Mouse (Mus musculus) neural tube, embryonic 11.5 days (tissue): Measurements from ENCODE around the gene Gm17387. TPM values are rescaled to one million over a fixed set of nuclear protein-coding genes. Genes with fewer than 3 reads are reported as not detected.
"Not testable (repeated sequence)": the region's sequence is repeated elsewhere in the genome, so short reads cannot be mapped to it uniquely, and the experiment has no call there.

Experiments
- ATAC-seq: fragments of 200-750 bp; cut with Nextera tagmentation; 2 replicates; pipeline ENCODE4 v1.8.0; 2017; ENCODE audit warnings: moderate number of reproducible peaks, mild to moderate bottlenecking, moderate TSS enrichment, moderate library complexity; ENCODE audit not compliant: insufficient read depth, low FRiP score, low TSS enrichment
- DNase-seq: peaks from one replicate; pipeline ENCODE4 v3.0.0-alpha.2; 2015; ENCODE audit warnings: low spot score
- H3K27ac ChIP-seq: fragments of 300-500 bp; sonication (generic); 2 replicates; pipeline ENCODE4 v1.5.1; 2014; ENCODE audit warnings: low read depth, mild to moderate bottlenecking, low read length
- H3K27me3 ChIP-seq: fragments of 300-500 bp; sonication (generic); 2 replicates; pipeline ENCODE4 v1.6.1; 2014; ENCODE audit warnings: mild to moderate bottlenecking, low read length, mixed read lengths; ENCODE audit not compliant: control insufficient read depth, insufficient read depth
- H3K36me3 ChIP-seq: fragments of 300-500 bp; sonication (generic); 2 replicates; pipeline ENCODE4 v1.6.1; 2014; ENCODE audit warnings: mild to moderate bottlenecking, low read length, moderate library complexity, mixed read lengths; ENCODE audit not compliant: control insufficient read depth, insufficient read depth
- H3K4me1 ChIP-seq: fragments of 300-500 bp; sonication (generic); 2 replicates; pipeline ENCODE4 v1.6.1; 2014; ENCODE audit warnings: low read length, mixed read lengths; ENCODE audit not compliant: control insufficient read depth, insufficient read depth
- H3K4me2 ChIP-seq: fragments of 300-500 bp; sonication (generic); 2 replicates; pipeline ENCODE4 v1.6.1; 2014; ENCODE audit warnings: low read depth, mild to moderate bottlenecking, moderate library complexity
- H3K4me3 ChIP-seq: fragments of 300-500 bp; sonication (generic); 2 replicates; pipeline ENCODE4 v1.5.1; 2014; ENCODE audit warnings: low read depth, low read length
- H3K9ac ChIP-seq: fragments of 300-500 bp; sonication (generic); 2 replicates; pipeline ENCODE4 v1.6.1; 2014; ENCODE audit warnings: mild to moderate bottlenecking, low read length
- H3K9me3 ChIP-seq: fragments of 300-500 bp; sonication (generic); 2 replicates; pipeline ENCODE4 v1.6.1; 2016; ENCODE audit warnings: low read length; ENCODE audit not compliant: control insufficient read depth
- WGBS: fragments of 180-500 bp; shearing (Covaris S2); extraction: QIAGEN DNeasy Blood & Tissue Kit; methylation state at CpG from one replicate; pipeline ENCODE4 v1.1.7; 2014; 5-methylcytosine and 5-hydroxymethylcytosine counted together
- polyA plus RNA-seq: library from polyadenylated mRNA; unstranded; fragments of >200 nt; fragmentation: Nextera tagmentation; extraction: Ambion mirVana; gene quantifications from 2 replicates; pipeline ENCODE4 v1.2.1, GENCODE M21; 2014

Gene Gm17387
- polyA plus RNA-seq, 1 experiment from 2014 or later: not detected

- Histone ChIP-seq H3K27ac (peak overlapping the region; percentile 89), H3K4me3 (no peak overlapping the region), H3K9me3 (no peaks in the 10 kb centered on the region), H3K27me3 (no peaks in the 10 kb centered on the region), H3K9ac (no peak overlapping the region), H3K4me2 (no peak overlapping the region), H3K36me3 (no peaks in the 10 kb centered on the region), H3K4me1 (no peaks in the 10 kb centered on the region)
- peak; percentile 14; the same call in 1 of the 2 replicates for ATAC-seq
- WGBS: 30% methylated on average over 6 of the region's 6 CpGs
- DNase-seq: peak; percentile 23
Observed at GRCm38 (mm10) chr7:141026097-141026739, 2.7 kb upstream of the Gm17387 start.

- Histone ChIP-seq H3K36me3 (no peaks in the 10 kb centered on the region), H3K4me2 (no peak overlapping the region), H3K9ac (no peak overlapping the region), H3K4me1 (no peaks in the 10 kb centered on the region), H3K9me3 (no peaks in the 10 kb centered on the region), H3K4me3 (no peak overlapping the region), H3K27me3 (no peaks in the 10 kb centered on the region), H3K27ac (peak overlapping the region; percentile 89)
- DNase-seq: no peak
- WGBS: 55% methylated on average over 5 of the region's 5 CpGs
- ATAC-seq: peak; percentile 29
Observed at GRCm38 (mm10) chr7:141026740-141027098, 2.2 kb upstream of the Gm17387 start.

GRCm38 (mm10) chr7:141030390-141030789 is 1.5 kb downstream of the Gm17387 start:
- ATAC-seq (no peak), DNase-seq (no peak)
- no peaks in the 10 kb centered on the region for H3K4me1 ChIP-seq
- H3K9me3 ChIP-seq: no peaks in the 10 kb centered on the region
- H3K27ac ChIP-seq: no peak overlapping the region
- H3K36me3 ChIP-seq: no peaks in the 10 kb centered on the region
- no peak overlapping the region for H3K4me2 ChIP-seq
- 46% methylated on average over 3 of the region's 3 CpGs for WGBS
- H3K4me3 ChIP-seq: no peak overlapping the region
- H3K9ac ChIP-seq: no peak overlapping the region
- no peaks in the 10 kb centered on the region for H3K27me3 ChIP-seq

DNA sequence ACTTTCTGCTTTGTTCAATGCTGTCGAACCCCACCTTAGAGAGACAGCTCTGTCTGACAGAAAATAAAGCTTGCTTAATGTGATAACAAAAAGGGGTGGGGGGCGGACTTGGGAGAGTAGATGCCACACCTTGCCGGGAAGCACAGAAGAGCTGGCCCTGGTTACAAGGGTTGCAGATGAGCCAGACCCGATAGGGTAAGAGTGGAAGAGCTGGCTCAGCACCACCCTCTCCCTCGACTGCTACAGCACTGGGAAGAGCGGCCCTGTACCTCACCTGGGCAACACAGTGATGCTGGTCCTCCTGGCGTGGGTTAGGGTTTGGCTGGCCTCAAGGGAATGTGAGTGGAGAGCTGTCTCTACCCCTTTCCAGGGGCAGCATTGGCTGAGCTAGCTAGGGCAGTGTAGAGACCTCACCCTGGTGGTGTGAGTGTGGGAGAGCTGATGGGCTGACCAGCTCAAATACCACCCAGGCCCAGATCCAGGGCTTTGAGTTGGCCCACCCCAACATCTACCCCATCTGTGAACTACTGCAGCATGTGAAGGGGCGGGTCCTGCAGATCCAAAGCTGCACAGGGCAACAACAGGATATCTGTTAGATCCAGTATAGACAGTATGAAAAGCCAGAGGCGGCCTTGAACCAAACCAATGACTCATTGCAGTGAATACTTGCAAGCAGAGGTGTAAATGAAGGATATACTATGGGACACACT is 3.7 kb downstream of the Gm17387 start:
- no peak for DNase-seq
- Histone ChIP-seq H3K27ac (no peak overlapping the region), H3K4me2 (no peak overlapping the region), H3K4me3 (no peak overlapping the region), H3K36me3 (no peaks in the 10 kb centered on the region), H3K27me3 (no peaks in the 10 kb centered on the region), H3K9me3 (no peaks in the 10 kb centered on the region), H3K9ac (no peak overlapping the region), H3K4me1 (no peaks in the 10 kb centered on the region)
- ATAC-seq: no peak
- 85% methylated on average over 9 of the region's 9 CpGs for WGBS

- not testable (repeated sequence) for H3K27ac ChIP-seq, H3K4me2 ChIP-seq, H3K36me3 ChIP-seq, H3K4me3 ChIP-seq, H3K9me3 ChIP-seq, ATAC-seq, DNase-seq, H3K27me3 ChIP-seq, H3K4me1 ChIP-seq, H3K9ac ChIP-seq
- WGBS: 95% methylated on average over 1 of the region's 2 CpGs
Observed at GRCm38 (mm10) chr7:141036624-141037023, 7.7 kb downstream of the Gm17387 start.

GRCm38 (mm10) chr7:141038090-141039032 is 9.4 kb downstream of the Gm17387 start:
- ATAC-seq: no peak
- H3K4me1 ChIP-seq: no peaks in the 10 kb centered on the region
- no peak overlapping the region for H3K9ac ChIP-seq
- no peak for DNase-seq
- no peaks in the 10 kb centered on the region for H3K9me3 ChIP-seq
- no peak overlapping the region for H3K4me3 ChIP-seq
- H3K4me2 ChIP-seq: no peak overlapping the region
- H3K36me3 ChIP-seq: no peaks in the 10 kb centered on the region
- no peaks in the 10 kb centered on the region for H3K27me3 ChIP-seq
- 81% methylated on average over 20 of the region's 21 CpGs for WGBS
- H3K27ac ChIP-seq: no peak overlapping the region

- ATAC-seq (no peak), DNase-seq (no peak)
- WGBS: 94% methylated on average over 4 of the region's 4 CpGs
- H3K4me1 ChIP-seq: no peaks in the 10 kb centered on the region
- no peaks in the 10 kb centered on the region for H3K27me3 ChIP-seq
- no peaks in the 10 kb centered on the region for H3K9me3 ChIP-seq
- H3K36me3 ChIP-seq: no peaks in the 10 kb centered on the region
- no peak overlapping the region for H3K4me3 ChIP-seq
- no peak overlapping the region for H3K27ac ChIP-seq
- no peak overlapping the region for H3K4me2 ChIP-seq
- H3K9ac ChIP-seq: no peak overlapping the region
Observed at GRCm38 (mm10) chr7:141039386-141040107, 10.6 kb downstream of the Gm17387 start.

GRCm38 (mm10) chr7:141040867-141041606 is 12.1 kb downstream of the Gm17387 start:
- WGBS: 46% methylated on average over 6 of the region's 9 CpGs
- no peak overlapping the region for H3K27ac ChIP-seq
- H3K27me3 ChIP-seq: no peaks in the 10 kb centered on the region
- no peaks in the 10 kb centered on the region for H3K9me3 ChIP-seq
- DNase-seq (no peak), ATAC-seq (no peak)
- no peak overlapping the region for H3K4me2 ChIP-seq
- no peak overlapping the region for H3K9ac ChIP-seq
- no peak overlapping the region for H3K4me3 ChIP-seq
- no peaks in the 10 kb centered on the region for H3K36me3 ChIP-seq
- H3K4me1 ChIP-seq: no peaks in the 10 kb centered on the region
